Mouse (Mus musculus): Measurements from ENCODE around the gene Mtf2.
"Not testable (repeated sequence)": the region's sequence is repeated elsewhere in the genome, so short reads cannot be mapped to it uniquely, and the experiment has no call there.

Mtf2 gene

DNA sequence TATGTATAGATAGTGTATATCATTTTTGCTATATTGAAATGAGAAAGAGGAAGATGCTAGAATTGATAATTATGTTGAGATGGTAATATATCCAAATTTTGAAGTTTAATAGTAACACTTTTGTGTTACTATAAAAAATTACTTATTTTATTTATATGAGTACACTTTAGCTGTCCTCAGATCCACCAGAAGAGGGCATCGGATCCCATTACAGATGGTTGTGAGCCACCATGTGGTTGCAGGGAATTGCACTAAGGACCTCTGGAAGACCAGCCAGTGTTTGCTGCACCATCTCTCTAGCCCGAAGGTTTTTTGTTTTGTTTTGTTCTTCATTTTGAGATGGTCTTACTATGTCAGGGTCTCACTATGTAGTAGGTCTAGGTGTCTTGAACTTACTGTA, 20.0 kb downstream of the Mtf2 start:
- no peak for DNase-seq (ENCODE audit: low spot score)

- DNase-seq (ENCODE audit: low spot score), result not testable (repeated sequence)
Measured at GRCm38 (mm10) chr5:108092731-108093130, 27.3 kb downstream of the Mtf2 start.

- no peak for DNase-seq (ENCODE audit: low spot score)
Measured at GRCm38 (mm10) chr5:108097676-108098075, 32.2 kb downstream of the Mtf2 start.

DNA sequence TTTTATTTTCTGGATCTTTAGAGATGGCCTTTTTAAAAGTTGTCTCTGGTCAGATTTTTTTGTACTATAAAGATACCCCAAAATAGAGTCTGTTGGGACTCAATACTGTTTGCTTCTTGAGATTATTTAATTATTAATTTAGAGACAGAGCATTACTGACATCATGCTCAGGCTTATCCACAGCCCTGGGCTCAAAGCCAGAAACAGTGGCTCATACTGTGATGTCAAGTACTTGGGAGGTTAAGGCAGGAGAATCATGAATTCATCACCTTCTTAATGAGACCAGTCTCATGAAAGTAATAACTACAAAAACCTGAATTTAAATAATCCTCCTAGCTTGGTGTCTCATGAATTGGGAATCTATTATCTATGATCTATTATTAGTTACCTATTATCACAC, 34.7 kb downstream of the Mtf2 start:
- DNase-seq (ENCODE audit: low spot score), result no peak

DNA sequence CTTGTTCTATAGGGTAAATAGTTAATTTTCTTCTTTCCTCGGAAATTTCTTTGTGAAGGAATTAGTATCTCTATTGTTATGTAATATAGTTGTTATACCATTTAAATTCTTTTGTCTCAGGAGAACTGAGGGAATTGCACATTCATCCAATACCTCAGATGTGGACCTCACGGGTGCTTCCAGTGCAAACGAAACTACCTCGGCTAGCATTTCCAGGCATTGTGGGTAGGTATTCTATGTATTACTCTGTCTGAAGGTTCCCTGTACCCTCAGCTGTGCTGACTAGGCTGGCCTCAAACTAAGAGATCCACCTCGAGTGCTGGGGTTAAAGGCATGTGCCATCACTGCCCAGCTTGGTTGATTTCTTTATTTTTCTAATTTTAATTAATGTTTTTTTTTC, 38.8 kb downstream of the Mtf2 start:
- DNase-seq (ENCODE audit: low spot score), result no peak

DNA sequence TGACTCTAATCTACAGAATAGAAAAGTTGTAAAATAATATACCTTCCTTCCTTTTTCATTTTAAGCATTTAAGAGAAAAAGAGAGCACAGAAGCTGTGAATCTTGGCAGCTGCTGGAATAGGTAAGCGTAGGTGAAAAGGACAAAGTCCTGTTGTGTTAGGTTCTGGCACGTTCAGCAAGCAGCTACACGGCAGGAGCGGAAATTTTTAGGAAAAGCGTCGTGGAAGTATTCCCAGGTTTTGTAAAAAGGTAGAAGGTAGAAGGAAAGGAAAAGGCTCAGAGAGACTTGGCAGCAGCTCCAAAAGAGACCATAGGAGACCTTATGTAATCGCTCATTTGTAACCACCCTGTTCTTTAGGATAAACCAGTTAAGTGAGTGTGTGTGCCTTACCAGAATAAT, 43.9 kb downstream of the Mtf2 start:
- no peak for DNase-seq (ENCODE audit: low spot score)

- DNase-seq (ENCODE audit: low spot score), result no peak
Measured at GRCm38 (mm10) chr5:108117693-108118092, 52.2 kb downstream of the Mtf2 start.

DNA sequence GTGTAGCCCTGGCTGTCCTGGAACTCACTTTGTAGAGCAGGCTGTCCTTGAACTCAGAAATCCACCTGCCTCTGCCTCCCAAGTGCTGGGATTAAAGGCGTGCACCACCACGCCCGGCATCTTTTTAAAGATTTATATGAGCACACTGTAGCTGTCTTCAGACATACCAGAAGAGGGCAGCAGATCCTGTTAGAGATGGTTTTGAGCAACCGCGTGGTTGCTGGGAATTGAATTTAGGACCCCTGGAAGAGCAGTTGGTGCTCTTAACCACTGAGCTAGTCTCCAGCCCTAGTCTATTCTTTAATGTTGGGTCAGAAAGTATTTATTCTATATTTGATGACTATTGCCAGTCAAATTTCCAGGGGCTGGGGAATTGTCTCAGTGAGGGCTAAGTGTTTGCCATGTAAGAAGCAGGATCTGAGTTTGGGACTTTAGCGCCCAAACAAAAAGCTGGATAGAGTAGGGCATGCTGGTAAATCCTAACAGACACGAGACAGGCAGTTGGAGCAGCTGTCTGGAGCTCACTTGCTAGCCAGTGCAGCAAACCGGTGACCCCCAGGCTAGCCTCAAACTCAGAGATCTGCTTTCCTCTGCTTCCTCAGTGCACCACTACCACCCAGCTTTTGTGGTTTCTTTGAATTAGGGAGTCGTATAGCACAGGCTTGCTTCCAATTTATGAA, 54.9 kb downstream of the Mtf2 start:
- DNase-seq (ENCODE audit: low spot score), result no peak

GRCm38 (mm10) chr5:108131849-108132440, 66.5 kb downstream of the Mtf2 start:
- no peak for DNase-seq (ENCODE audit: low spot score)

DNA sequence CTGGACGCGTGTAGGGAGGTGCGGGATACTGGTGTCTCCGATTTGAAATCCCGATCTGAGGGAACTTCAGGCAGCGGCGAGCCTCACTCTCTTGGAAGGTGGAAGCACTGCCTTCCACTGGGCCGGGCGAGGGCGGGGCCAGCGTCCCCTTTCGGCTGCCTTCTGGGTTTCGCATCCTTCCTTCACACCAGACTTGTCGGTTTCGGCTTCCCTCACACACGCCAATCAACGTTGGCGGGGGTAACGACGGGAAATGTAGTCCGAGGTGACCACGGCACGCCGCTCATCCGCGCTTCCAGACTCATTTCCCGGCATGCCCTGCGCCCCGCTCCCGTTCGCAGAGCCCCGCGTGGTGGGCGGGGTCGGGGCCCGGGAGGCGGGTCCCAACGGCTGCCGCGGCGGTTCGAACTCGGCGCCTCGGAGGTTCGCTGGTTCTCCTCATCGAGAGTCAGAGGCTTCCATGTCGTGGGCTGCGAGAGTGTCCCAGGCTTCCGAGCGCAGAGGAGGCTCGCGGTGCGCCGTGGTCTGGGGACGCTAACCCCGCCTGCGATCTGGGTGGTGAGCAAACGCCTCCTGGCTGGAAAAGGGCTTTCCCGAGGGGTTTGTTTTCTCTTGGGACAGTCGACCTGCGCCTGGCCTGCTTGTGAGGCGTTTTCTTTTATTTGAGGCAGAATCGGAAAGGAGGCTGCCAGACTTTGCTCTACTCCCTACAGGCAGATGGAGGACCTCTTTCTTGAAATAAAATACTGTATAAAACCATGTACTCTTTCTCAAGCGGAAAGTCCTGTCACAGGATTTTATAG, 67.2 kb downstream of the Mtf2 start, which contains the start of the genes Tmed5 and Ccdc18:
Gene Tmed5, minus strand, starts transcription at position 180 of the 803 bp plus-strand sequence.
Gene Ccdc18, plus strand, starts transcription at position 435 of the 803 bp plus-strand sequence.
- DNase-seq (ENCODE audit: low spot score), result peak; percentile 87

- DNase-seq (ENCODE audit: low spot score), result no peak
Measured at GRCm38 (mm10) chr5:108152592-108152991, 87.1 kb downstream of the Mtf2 start.

Data from urinary bladder, postnatal 10 days (tissue).